Mouse (Mus musculus) megakaryocyte, adult 5-6 weeks (primary cell): Measurements from ENCODE around the gene Gm20388. TPM values are rescaled to one million over a fixed set of nuclear protein-coding genes. Genes with fewer than 3 reads are reported as not detected.
"Not testable (repeated sequence)": the region's sequence is repeated elsewhere in the genome, so short reads cannot be mapped to it uniquely, and the experiment has no call there.

Source experiments
- ATAC-seq: 2 replicates; pipeline ENCODE4 v1.8.0; 2016; ENCODE audit warnings: mild to moderate bottlenecking, inconsistent platforms; ENCODE audit not compliant: poor library complexity, severe bottlenecking
- total RNA-seq, 2 experiments: library from RNA; stranded (forward) in 1 of 2; stranded (reverse) in 1 of 2; fragments of 153-499, 151-499 nt in 1 of 2; fragments of 221-1000, 200-1000 nt in 1 of 2; gene quantifications; 2 replicates each; pipeline versions ENCODE4 v1.2.3 to v1.2.4; 2015 to 2017

The Gm20388 gene
- total RNA-seq, 2 experiments from 2014 or later: 7.6 to 15.5 TPM

DNA sequence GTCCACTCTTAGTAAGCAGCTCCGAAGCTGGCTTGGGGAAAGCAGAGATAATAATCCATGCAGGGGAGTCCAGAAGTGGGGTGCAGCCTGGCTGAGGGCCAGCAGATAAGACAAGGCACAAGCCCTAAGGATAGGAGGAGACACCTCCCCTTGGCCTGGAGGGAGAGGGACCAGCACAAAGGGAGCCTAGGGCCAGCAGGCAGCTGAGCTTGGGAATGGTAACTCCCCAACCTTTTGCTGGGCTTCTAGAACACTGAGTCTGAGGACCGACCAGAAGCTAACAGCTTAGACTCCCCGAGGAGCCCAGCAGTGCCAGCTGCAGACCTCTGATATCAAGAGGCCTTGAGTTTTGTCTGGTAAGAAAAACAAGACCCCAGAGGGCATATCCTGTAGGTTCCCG lies 433.5 kb downstream of the Gm20388 start:
- 0 out of 2 replicates have a peak, but pooled peaks have one; percentile 18 for ATAC-seq

DNA sequence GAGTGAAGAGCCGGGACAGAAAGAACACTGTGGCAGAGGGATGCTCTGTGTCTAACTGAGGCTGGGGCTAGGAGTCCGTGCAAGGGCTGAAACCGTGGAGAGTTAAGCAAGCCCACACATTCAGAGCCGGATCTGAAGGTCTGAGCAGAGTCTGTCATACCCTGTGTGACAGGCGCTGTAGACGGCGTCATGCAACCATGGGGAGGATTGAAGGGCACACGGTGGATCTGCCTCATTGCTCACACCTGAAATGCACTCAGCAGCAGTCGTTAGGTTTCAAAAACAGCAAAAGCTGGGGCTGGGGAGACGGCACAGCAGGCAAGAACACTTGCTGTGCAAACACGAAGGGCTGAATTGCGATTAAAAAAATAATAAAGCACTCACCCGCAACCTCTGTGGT lies 433.9 kb downstream of the Gm20388 start:
- ATAC-seq: no peak

DNA sequence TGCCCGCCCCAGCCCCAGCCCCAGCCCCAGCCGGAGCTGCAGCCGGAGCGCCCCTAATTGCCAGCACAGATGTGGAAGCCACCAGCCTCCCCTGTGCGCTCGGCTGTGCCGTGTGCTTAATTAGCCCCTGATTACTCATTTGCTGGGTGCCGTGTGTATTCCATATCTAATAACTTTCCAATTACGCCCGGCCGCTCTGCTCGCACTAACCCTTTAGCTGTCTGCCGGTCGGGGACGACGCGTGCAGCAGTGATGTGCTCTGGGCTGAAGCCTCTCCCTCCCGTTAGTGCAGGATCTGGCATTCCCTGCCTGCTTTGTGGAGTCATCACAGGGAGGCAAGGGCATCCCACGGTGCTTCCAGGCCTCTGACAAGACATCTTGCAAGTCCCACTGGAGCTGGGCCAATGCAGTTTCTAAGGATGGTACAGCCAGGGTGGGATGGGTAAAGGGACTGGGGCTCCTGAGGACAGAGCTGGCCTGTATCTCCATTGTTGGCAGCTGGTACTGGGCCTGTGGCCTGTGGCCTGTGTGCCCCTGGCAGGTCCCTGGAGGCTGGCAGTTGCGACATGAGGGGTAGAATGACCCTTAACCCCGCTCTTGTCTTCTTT lies 437.2 kb downstream of the Gm20388 start:
- no peak for ATAC-seq

DNA sequence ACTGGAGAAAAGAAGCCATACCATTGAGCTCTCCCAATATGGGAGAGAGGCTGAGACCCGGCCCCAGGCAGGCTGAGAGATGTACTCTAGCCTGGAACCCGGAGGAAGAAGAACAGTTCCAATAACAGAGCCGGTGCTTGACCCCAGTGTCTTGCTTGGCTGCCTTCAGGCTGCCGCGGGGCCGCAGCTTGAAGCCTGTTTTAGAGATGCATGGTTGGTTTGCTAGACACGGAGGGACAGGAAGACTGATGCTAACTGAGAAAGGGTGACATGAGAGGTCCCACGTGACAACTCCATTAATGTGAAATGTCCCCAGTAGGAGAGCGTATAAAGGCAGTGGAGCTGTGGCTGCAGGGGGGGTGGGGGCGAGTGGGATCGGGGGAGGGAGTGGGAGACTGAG lies 438.3 kb downstream of the Gm20388 start:
- no peak for ATAC-seq

DNA sequence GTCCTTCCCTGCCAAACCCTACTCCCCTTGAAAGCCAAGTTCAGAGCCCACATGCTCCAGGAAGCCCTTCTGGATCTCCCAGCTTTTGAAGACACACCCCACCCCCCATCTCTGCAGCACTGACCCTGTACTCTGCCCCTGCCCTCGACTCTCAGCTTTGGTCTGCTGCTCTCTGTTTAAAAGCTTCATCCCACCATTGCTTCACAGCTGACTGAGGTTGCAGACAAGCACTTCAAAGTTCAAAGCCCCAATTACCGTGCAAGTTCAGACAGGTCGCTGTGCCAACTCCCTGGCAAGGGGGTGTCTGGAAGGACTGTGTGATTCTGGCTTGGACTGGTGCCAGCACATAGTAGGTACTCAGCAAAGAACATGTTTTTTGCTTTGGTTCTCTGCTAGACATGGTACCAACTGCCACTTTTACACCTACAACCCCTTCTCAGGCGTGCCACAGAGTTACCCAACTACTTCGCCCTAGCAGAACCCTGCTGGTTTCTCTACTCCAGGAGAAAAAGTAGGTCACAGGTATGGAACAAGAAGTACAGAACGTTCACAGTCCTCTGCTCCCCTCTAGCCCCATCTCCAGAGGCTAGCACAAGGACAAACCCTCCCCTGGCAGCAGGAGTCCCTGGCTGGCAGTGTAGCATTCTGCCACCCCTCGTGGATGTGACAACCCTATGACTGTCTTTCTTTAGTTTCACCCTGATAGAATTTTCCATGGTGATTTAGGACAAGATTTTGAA lies 440.9 kb downstream of the Gm20388 start:
- no peak for ATAC-seq

DNA sequence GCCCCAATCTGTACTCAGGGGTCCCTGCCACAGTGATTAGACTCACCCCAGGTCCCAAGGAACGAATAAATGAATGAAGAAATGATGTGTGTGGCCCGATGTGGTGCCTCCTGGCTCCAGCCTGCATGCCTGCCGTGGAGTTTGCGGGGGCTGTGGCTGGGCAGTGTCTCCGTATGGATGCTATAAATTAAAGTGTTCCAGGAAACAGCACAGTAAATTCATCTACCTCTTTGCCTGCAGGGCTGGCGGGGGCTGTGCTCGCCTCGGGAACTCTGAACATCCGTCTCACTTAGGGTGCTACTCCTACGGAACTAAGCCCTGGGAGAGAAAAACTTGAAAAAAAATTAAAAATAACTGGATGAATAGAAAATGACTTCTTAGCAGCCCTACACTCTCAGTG lies 441.5 kb downstream of the Gm20388 start:
- no peak for ATAC-seq

DNA sequence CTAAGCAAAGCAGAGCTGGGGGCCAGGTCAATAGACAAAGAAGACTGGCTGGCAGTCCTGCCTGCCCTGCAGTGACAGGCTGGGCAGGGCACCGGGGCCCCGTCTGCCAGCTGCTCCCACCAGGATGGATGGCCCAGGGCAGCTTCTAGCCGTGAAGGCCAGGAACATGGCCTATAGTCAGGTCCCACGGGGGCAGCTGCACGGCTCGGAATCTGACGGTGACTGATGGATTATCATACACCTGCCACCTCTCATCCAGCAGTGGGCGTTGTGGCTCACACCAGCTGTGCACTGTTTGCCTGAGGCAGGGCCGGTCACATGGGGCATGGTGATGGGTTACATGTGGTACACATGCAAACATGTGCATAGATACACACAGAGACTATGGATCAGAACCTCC lies 445.4 kb downstream of the Gm20388 start:
- no peak for ATAC-seq

DNA sequence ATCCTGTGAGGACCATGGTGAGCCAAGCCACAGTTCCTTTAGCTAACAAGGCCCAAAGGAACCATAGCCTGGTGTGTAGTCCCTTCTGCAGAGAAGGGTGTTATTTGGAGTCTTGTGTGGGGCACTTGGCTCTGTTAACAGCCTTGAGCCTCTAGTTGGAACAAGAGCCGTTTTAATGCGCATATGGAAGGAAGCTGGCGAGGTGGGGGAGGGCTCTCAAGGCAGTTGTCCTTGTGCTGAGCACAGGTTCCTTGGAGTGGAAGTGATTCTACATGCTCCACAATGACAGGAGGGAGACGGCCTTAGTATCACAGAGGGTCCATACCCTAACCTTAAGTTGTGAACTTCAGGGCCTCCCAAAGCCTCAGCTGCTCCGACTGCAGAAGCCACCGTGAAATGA lies 446.9 kb downstream of the Gm20388 start:
- ATAC-seq: no peak

DNA sequence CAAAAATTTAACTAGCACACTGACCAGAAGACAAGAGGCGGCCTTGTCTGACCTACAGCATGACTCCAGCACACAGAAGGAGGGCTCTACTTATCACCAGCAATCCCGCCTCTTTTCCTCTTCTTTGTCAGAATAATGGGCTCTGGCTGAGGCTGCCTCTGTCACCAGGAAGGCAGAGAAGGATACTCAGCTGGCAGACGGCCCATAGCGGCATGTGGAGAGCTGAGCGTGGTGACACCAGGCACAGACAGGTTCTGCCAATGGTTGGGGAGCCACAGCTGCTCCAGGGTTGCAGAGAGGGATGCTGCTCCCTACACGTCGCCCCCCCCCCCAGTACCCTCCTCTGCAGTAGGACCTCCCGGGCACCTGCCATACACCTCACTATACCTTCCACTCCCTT lies 450.7 kb downstream of the Gm20388 start:
- no peak for ATAC-seq

DNA sequence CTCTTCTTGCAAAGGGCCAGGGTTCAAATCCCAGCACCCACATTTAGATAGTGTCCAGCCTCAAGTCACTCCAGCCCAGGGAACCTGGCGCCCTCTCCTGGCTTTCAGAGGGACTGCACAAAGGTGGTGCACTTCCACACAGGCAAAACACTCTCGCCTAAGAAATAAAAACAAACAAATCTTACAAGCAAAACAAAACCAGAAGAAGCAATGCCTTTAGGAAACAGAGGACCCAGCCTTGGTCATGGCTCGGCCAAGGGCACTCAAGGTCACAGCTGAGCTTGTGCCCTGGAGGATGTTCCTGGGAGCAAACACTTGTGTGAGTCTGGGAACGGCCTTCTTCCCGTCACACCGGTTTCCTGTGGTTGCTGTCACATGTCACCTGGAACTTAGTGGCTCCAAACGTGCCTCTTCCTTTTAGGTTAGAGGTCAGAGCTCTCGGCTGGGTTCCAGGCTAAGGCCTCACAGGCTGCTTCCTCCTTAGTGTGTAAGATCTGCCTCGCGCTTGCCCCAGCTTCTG lies 453.0 kb downstream of the Gm20388 start:
- ATAC-seq: peak; percentile 53

DNA sequence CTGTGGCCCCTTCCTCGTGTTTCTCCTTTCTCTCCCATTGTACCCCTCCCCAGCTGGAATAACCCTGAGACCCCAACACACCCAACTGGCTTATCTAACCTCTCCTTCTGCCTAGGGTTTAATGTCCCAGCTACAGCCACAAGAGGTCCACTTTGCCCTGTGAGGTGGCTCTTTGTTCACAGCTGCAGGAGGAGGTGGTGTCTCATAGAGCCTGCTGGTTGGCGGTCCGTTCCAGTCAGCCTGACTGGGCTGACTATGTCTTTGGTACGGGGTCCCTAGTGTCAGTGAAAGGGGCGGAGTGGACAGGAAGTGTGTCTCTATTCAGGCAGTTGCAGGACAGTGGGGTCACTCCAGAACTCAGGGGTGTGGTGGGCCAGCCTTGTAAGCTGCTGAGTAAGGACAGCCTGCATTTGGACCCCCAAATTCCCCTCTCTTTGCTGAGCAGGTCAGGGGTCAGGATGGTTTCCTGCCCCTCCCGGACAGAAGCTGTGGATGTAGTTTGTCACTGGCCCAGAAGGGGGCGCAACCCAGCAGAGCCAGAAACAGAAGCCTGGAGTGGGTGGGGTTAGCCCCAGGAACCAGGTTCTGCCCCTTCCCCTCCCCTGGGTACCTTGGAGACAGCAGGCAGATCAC lies 453.6 kb downstream of the Gm20388 start:
- peak; percentile 42 for ATAC-seq

DNA sequence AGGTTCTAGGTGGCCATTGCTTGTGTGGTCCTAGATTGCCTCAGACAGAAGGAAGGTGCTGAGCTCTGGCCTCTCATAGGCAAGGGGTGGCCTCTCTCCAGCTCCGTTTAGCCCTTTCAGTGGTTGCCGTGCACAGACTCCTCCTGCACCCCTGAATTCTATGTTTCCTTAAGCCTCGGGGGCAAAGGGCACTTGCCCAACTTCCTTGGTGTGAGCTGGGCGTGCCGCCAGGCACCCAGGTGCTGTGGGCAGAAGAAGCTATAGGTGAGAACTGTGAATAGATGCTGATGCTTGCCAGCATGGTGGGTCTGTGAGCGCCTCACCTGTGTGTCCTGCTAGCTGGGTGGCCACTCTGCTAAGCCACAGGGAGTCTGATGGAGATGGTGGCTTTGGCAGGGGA lies 456.2 kb downstream of the Gm20388 start:
- no peak for ATAC-seq

DNA sequence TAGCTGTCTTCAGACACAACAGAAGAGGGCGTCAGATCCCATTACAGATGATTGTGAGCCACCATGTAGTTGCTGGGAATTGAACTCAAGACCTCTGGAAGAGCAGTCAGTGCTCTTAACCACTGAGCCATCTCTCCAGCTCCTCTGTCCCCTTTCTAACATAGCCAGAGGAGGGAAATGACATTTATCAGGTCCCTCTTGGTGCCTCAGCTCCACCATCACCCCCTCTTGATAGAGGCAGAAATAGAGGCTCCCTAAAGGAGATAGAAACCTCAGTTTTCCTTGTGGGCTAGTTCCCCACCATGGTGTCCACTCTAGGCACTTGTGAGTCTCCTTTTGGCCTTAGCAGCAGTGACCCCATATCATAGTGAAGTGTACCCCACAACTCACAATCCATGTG lies 457.6 kb downstream of the Gm20388 start:
- not testable (repeated sequence) for ATAC-seq

DNA sequence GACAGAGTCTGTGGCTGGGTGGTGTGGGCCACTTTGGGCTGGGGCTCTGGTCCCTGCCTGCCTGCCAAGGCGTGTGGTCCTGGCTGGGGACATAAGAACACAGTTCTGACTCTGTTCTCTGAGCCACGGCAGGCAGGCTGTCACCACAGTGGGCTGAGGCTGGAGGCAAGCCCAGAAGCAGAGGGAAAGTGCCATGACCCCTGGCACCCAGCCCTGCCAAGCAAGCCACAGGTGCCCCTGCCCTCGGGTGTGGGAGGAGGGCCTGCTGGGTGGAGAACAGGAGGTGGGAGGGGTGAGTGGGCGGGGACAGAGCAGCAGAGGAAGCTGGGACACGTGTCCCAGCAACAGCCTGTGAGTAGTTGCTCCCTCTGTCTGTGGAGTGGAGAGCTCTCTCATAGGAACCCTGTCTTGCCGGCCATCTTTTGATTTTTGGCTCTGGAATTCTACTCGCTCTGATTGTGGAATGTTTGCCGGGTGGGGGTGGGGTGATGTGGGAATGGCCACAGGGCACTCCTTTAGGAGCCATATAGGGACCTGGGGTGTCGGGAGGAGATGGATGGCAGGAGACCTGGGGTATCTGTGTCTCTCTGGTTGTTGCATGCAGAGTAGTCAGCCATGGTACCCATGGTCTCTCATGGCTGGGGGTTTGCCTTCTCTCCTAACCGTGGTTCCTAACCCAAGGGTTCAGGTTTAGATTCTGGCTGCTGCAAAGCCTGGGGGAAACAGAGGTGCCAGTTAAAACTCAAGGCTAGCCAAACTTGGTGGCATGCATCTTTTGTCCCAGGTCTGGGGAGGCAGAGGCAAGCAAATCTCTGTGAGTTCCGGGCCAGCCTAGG lies 458.4 kb downstream of the Gm20388 start:
- peak; percentile 79 for ATAC-seq

DNA sequence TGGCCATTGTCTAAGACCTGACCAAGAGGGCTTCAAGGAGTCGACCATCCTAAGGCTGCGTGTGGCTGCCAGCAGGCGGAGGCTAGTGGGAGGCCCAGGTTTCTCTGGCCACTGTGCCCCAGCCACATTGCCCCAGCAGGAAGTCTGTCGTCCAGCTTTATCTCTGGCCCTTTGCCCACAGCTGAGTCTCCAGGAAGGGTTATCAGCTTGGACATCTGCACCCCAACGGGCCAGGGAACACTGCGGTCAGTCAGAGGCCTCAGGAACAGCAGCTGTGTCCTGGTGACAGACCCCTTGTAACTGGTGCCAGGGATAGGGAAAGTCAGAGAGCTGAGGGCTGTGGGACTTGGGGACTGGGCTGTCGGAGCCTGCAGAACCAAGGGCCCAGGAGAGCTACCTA lies 459.3 kb downstream of the Gm20388 start:
- ATAC-seq: peak; percentile 15

DNA sequence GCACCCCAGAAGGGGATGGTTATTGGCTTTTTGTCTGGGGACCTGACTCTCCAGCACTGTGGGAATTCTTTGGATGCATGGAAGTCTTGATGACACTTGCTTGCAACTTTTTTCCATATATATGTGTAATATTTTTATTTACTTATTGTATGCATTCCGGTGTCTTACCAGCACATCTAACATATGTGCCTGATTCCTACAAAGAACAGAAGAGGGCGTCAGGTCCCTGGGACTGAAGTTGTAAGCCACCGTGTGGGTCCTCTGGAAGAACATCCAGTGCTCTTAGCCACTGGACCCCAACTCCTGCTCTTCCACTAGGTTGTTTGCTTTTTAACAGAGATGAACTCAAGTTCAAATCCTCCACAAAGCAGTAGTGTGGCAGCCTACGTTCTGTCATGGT lies 459.8 kb downstream of the Gm20388 start:
- no peak for ATAC-seq

DNA sequence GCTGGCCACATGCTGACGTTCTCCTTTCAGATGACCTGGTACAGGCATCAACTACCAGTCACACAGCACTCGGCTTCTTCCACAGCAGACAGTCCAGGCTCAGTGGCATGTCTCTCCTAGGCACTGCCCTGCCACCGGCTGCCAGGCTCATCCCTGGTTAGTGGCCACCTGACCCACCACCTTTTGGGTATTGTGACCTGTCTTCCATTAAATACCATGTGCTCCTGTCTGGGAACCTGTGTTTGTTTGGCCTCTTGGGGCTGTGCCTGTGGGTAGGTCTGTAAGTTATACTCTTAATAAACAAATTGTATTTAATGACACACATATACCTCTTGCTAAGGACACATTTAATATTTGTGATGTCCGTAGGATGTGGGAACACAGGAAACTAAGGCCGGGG lies 460.5 kb downstream of the Gm20388 start:
- ATAC-seq: no peak

DNA sequence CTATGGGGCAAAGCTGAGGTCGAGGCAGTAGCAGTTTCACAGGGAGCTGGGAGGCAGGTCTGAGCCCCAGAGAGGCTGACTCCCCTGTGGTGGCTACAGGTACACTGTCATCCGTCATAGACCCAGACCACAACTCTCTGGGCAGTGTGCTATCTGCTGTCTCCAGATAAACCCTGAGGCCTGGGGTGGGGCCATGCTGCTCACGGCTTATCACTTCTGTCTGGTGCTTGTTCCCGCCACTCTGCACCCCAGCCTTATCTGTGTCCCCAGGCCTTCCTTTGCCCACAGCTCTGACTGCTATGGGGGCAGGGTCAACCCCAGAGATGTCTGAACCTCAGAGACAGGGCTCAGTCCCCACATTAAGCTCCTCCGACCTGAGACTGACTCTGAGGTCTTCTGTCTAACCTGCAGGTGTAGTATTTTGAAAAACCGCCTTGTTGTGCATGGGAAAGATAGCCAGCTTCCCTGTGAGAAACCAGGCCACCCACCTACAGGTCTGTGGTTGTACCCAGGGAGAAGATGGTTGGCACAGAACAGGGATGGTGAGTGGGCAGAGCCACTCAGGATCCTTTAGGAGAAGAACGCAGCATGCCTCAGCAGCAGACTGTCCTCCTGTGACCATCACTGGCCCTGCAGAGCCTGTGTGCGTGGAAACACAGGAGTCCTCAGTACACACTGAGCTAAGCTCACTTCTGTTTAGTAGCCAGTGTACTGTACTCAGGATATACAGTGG lies 461.2 kb downstream of the Gm20388 start:
- ATAC-seq: peak; percentile 47

DNA sequence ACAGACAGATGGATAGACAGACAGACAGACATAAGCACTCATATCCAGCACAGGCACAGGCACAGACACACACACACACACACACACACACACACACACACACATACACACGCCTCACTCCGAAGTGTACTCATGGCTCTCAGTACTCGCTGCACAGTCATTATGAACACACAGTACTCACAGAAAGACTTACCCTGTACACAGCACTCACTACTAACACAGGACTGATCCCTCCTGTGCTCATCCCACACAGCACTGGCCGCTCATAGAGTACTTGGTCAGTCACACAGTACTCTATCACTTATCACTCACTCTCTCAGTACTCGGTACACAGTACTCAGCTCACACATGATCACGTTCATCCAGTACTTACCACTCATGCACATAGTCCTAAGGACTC lies 462.0 kb downstream of the Gm20388 start:
- ATAC-seq: no peak

DNA sequence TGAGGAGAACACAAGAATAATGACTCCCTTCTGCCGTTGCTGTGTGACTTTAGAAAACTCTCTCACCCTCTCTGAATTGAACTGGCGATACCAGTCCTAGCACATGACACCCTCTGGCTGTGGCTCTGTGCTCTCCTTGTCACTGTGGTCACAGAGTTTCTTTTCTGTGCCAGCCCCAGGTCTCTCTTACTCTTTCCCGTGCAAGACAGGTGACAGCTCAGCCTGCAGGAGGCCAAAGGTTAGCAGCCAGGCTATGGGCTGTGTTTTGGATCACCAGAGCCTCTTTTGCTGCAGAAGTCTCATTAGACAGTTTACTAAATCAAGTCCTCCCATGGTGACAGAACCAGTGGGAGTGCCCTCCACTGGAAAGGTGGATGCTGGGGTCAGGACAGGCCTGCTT lies 463.0 kb downstream of the Gm20388 start:
- ATAC-seq: no peak
